Mouse (Mus musculus) hindbrain, postnatal 0 days (tissue): ENCODE data around the gene Nadk. TPM values are rescaled to one million over a fixed set of nuclear protein-coding genes. Genes with fewer than 3 reads are reported as not detected.

ENCODE experiments used
- ATAC-seq: fragments of 200-750 bp; cut with Nextera tagmentation; 2 replicates; pipeline ENCODE4 v1.8.0; 2017; ENCODE audit warnings: mild to moderate bottlenecking, moderate TSS enrichment, moderate library complexity
- DNase-seq: peaks from one replicate; pipeline ENCODE4 v3.0.0-alpha.2; 2015; ENCODE audit warnings: low spot score
- H3K27ac ChIP-seq: fragments of 300-500 bp; sonication (generic); 2 replicates; pipeline ENCODE4 v1.5.1; 2014; ENCODE audit warnings: mild to moderate bottlenecking
- H3K27me3 ChIP-seq: fragments of 300-500 bp; sonication (generic); 2 replicates; pipeline ENCODE4 v1.6.1; 2014; ENCODE audit warnings: low read length, mixed read lengths; ENCODE audit not compliant: insufficient read depth
- H3K36me3 ChIP-seq: fragments of 300-500 bp; sonication (generic); 2 replicates; pipeline ENCODE4 v1.6.1; 2014; ENCODE audit warnings: low read length, mixed read lengths; ENCODE audit not compliant: insufficient read depth
- H3K4me1 ChIP-seq: fragments of 300-500 bp; sonication (generic); 2 replicates; pipeline ENCODE4 v1.6.1; 2014; ENCODE audit warnings: antibody characterized with exemption, low read length, mixed read lengths; ENCODE audit not compliant: insufficient read depth
- H3K4me2 ChIP-seq: fragments of 300-500 bp; sonication (generic); 2 replicates; pipeline ENCODE4 v1.6.1; 2014; ENCODE audit warnings: low read depth, mild to moderate bottlenecking, low read length, moderate library complexity, mixed read lengths
- H3K4me3 ChIP-seq: fragments of 300-500 bp; sonication (generic); 2 replicates; pipeline ENCODE4 v1.5.1; 2014; ENCODE audit warnings: low read length
- H3K9ac ChIP-seq: fragments of 300-500 bp; sonication (generic); replicated peaks from 2 replicates; pipeline ENCODE4 v1.6.1; 2014; ENCODE audit warnings: mild to moderate bottlenecking, low read length, moderate library complexity, mixed read lengths
- H3K9me3 ChIP-seq: fragments of 300-500 bp; sonication (generic); 2 replicates; pipeline ENCODE4 v1.6.1; 2016; ENCODE audit warnings: low read length, mixed read lengths
- CTCF ChIP-seq: IDR thresholded peaks from 2 replicates; pipeline ENCODE4 v1.5.1; 2016; ENCODE audit warnings: antibody characterized with exemption, control low read depth, low read depth
- WGBS: fragments of 180-500 bp; shearing (Covaris S2); extraction: QIAGEN DNeasy Blood & Tissue Kit; methylation state at CpG from one replicate; pipeline ENCODE4 v1.1.7; 2014; 5-methylcytosine and 5-hydroxymethylcytosine counted together
- polyA plus RNA-seq: library from polyadenylated mRNA; unstranded; fragments of >200 nt; fragmentation: Nextera tagmentation; extraction: Ambion mirVana; gene quantifications from 2 replicates; pipeline ENCODE4 v1.2.1, GENCODE M21; 2015
- total RNA-seq: library from RNA; depleted of rRNA; stranded (reverse); fragments of >200 nt; gene quantifications from 2 replicates; pipeline ENCODE4 v1.2.3, GENCODE M21; 2014

The Nadk gene
- total and polyA plus RNA-seq, 2 experiments from 2014 or later: 57.5 to 98.6 TPM

DNA sequence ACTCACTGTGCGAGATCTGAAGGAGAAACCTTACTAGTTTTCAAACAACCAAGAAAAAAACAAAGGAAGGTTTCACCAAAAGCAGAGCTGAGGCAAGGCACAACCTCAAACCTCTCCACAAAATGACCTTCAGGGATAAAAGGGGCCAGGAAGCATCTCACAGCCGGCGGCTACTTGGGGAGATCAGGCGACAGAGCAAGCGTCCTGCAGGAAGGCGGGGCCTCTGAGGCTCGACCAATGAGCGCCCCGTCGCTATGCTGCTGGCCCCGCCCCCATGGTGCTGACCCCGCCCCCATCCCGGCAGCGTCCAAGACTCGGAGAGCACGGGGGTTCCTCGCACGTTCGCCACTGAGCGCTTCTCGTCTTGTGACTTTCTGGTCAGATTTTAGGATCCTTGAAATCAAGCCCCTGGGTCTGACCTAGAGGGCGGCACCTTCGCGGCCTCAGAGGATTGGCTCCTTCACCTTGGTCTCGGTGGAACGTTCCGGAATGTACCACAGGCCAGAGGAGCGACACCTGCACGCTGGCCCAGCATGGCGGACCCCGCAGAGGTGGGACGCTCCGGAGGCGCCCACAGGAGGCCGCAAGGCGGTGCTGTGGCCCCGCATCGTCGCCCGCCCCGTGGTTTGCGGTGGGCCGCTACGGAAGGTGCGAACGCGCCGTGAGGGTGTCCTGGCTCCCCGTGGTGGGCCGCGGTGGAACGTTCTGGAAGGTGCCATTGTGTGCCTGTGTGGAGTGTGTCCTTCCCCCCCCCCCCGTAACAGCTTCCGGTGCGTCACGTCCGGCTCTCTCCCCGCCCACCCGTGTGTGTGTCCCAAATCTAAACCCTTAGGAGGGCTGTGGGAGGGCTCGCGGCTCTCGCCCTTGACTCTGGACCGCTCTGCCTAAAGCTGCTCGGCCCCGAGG, 39.2 kb downstream of the Nadk start, which contains the start of gene Slc35e2:
Gene Slc35e2, plus strand, starts transcription at position 326 of the 906 bp plus-strand sequence.
- ATAC-seq: peak; percentile 96
- Histone ChIP-seq H3K4me1 (0 out of 2 replicates have a peak, but pooled peaks cover 4% of the 10 kb centered on the region), H3K4me3 (peak within 1 kb of the TSS; percentile 96), H3K4me2 (peak within 1 kb of the TSS; percentile 92), H3K27me3 (no peaks in the 10 kb centered on the region), H3K9ac (peak within 1 kb of the TSS; percentile 96), H3K27ac (peak within 1 kb of the TSS; percentile 100), H3K9me3 (no peaks in the 10 kb centered on the region), H3K36me3 (no peaks in the 10 kb centered on the region)
- peak; percentile 96 for DNase-seq
- TF ChIP-seq CTCF: no peak
- WGBS: under 1% methylated on average over 65 of the region's 65 CpGs

- Histone ChIP-seq H3K27me3 (no peaks in the 10 kb centered on the region), H3K9me3 (no peaks in the 10 kb centered on the region), H3K4me2 (peak overlapping the region; percentile 92), H3K9ac (peak overlapping the region; percentile 96), H3K36me3 (no peaks in the 10 kb centered on the region), H3K27ac (peak overlapping the region; percentile 100), H3K4me3 (peak overlapping the region; percentile 96), H3K4me1 (0 out of 2 replicates have a peak, but pooled peaks cover 4% of the 10 kb centered on the region)
- no peak for TF ChIP-seq CTCF
- ATAC-seq (peak; percentile 59), DNase-seq (no peak)
- 1% methylated on average over 31 of the region's 31 CpGs for whole genome bisulfite sequencing
Measured at GRCm38 (mm10) chr4:155601997-155602456, 39.8 kb downstream of the Nadk start.

GRCm38 (mm10) chr4:155602753-155603152, 40.6 kb downstream of the Nadk start:
- Histone ChIP-seq H3K27me3 (no peaks in the 10 kb centered on the region), H3K27ac (no peak overlapping the region), H3K36me3 (no peaks in the 10 kb centered on the region), H3K4me3 (peak overlapping the region; percentile 96; the same call in 1 of the 2 replicates), H3K9me3 (no peaks in the 10 kb centered on the region), H3K9ac (peak overlapping the region; percentile 96; the same call in 1 of the 2 replicates), H3K4me1 (0 out of 2 replicates have a peak, but pooled peaks cover 4% of the 10 kb centered on the region), H3K4me2 (peak overlapping the region; percentile 92)
- 89% methylated on average over 1 of the region's 1 CpGs for WGBS
- no peak for TF ChIP-seq CTCF
- DNase-seq (no peak), ATAC-seq (no peak)

DNA sequence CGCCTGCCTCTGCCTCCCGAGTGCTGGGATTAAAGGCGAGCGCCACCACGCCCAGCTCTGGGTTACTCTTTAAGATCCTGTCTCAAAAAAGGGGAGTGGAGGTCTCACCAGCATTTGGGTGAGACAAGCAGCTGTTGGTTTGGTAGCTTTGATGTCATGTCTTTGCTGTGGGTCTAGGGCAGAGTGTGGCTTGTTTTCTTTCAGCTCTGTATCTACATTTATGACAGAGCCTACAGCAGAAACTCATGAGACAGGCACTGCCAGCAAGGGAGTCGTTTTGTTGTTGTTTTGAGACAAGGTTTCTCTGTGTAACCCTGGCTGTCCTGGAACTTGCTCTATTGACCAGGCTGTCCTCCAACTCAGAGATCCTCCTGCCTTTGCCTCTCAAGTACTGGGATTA, 41.6 kb downstream of the Nadk start:
- ATAC-seq: no peak
- no peak overlapping the region for H3K4me2 ChIP-seq
- TF ChIP-seq CTCF: no peak

GRCm38 (mm10) chr4:155605132-155605531, 43.0 kb downstream of the Nadk start:
- 92% methylated on average over 4 of the region's 4 CpGs for WGBS

More for the DNA sequence above, 41.6 kb downstream of the Nadk start:
- Histone ChIP-seq H3K9ac (no peak overlapping the region), H3K36me3 (no peaks in the 10 kb centered on the region), H3K27me3 (no peaks in the 10 kb centered on the region), H3K4me3 (no peak overlapping the region), H3K9me3 (no peaks in the 10 kb centered on the region), H3K4me1 (0 out of 2 replicates have a peak, but pooled peaks cover 4% of the 10 kb centered on the region), H3K27ac (no peak overlapping the region)
- WGBS: 93% methylated on average over 6 of the region's 6 CpGs
- no peak for DNase-seq

DNA sequence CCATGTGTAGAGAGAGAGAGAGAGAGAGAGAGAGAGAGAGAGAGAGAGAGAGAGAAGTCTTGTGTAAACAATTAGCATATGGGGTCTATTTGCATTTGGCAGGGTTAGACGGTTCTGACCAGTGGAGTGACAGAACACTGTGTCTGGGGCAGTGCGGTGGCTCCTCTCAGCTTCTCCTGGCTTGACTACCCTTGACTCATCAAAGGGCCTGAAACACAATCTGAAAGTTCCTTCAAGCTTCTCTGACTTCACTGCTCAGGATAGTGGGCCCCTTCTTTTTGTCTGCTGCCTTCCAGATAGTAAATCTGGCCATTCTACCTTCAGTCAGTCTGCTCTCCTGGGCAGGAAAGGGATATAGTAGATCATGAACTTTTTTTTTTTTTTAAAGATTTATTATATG, 44.6 kb downstream of the Nadk start:
- ATAC-seq (no peak), DNase-seq (no peak)
- no peak overlapping the region for H3K4me3 ChIP-seq
- H3K4me2 ChIP-seq: no peak overlapping the region
- no peak overlapping the region for H3K27ac ChIP-seq
- H3K4me1 ChIP-seq: 0 out of 2 replicates have a peak, but pooled peaks cover 4% of the 10 kb centered on the region
- H3K27me3 ChIP-seq: no peaks in the 10 kb centered on the region
- no peak overlapping the region for H3K9ac ChIP-seq
- peaks cover 12% of the 10 kb centered on the region for H3K36me3 ChIP-seq
- 72% methylated on average over 2 of the region's 2 CpGs for WGBS
- TF ChIP-seq CTCF: no peak
- no peaks in the 10 kb centered on the region for H3K9me3 ChIP-seq

More at GRCm38 (mm10) chr4:155605132-155605531, 43.0 kb downstream of the Nadk start:
- Histone ChIP-seq H3K9ac (no peak overlapping the region), H3K27me3 (no peaks in the 10 kb centered on the region), H3K4me3 (no peak overlapping the region), H3K27ac (no peak overlapping the region), H3K36me3 (peaks cover 3% of the 10 kb centered on the region), H3K4me1 (0 out of 2 replicates have a peak, but pooled peaks cover 4% of the 10 kb centered on the region), H3K4me2 (no peak overlapping the region), H3K9me3 (no peaks in the 10 kb centered on the region)
- no peak for TF ChIP-seq CTCF
- DNase-seq (no peak), ATAC-seq (no peak)

- DNase-seq (no peak), ATAC-seq (no peak)
- no peak overlapping the region for H3K27ac ChIP-seq
- H3K4me3 ChIP-seq: no peak overlapping the region
- no peaks in the 10 kb centered on the region for H3K4me1 ChIP-seq
- no peak for TF ChIP-seq CTCF
- WGBS: 90% methylated on average over 3 of the region's 3 CpGs
- H3K9me3 ChIP-seq: no peaks in the 10 kb centered on the region
- no peak overlapping the region for H3K4me2 ChIP-seq
- H3K9ac ChIP-seq: no peak overlapping the region
- H3K36me3 ChIP-seq: peaks cover 51% of the 10 kb centered on the region
- H3K27me3 ChIP-seq: no peaks in the 10 kb centered on the region
Measured at GRCm38 (mm10) chr4:155611860-155612259, 49.7 kb downstream of the Nadk start.
